Mouse (Mus musculus) B cell, adult 67 days (primary cell): Measurements from ENCODE around the gene Zfp668. TPM values are rescaled to one million over a fixed set of nuclear protein-coding genes. Genes with fewer than 3 reads are reported as not detected.

ENCODE experiments used
- total RNA-seq, 2 experiments: library from RNA; stranded (reverse); gene quantifications; 4 replicates each; pipeline ENCODE4 v1.2.4; 2023

Zfp668 gene
- total RNA-seq = 10 to 100 TPM; 15.3 to 20.7 TPM

GRCm38 (mm10) chr7:127876467-127877348 lies at the start of gene Zfp668:
TSS of gene Zfp668 (minus strand) at chr7:127876828.

GRCm38 (mm10) chr7:127912190-127912871 lies 35.7 kb upstream of the Zfp668 start, which contains the start of gene Kat8:
TSS of gene Kat8 (plus strand) at chr7:127912516.

GRCm38 (mm10) chr7:127903971-127904796 lies 27.6 kb upstream of the Zfp668 start, which contains the start of gene Bckdk:
TSS of gene Bckdk (plus strand) at chr7:127904082.

GRCm38 (mm10) chr7:127895442-127895841 lies 18.8 kb upstream of the Zfp668 start, which contains the start of the genes Gm21974 and Vkorc1:
TSS of gene Gm21974 (minus strand) at chr7:127895454.
TSS of gene Vkorc1 (minus strand) at chr7:127895617.

DNA sequence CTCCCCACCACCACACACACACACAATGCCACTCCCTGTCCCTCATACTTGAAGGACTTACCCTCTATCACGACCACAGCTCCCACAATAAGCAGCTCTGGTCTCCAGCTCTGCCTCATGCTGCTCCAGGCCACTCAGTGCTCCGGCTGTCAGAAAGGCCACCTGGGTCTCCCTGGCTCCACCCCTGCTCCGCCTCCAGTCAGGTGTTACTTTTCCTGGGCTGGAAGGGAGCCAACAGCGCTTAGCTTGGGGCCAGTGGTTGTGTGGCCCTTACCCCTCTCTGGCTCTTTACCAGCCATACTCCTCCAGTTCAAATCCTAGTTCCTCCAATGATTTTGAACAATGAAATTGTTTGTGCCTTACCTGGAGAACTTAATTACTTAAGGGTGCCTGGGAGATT lies 14.2 kb upstream of the Zfp668 start, which contains the start of gene Prss53:
Prss53 (minus strand) TSS at position 173 of the 400 bp plus-strand sequence.

DNA sequence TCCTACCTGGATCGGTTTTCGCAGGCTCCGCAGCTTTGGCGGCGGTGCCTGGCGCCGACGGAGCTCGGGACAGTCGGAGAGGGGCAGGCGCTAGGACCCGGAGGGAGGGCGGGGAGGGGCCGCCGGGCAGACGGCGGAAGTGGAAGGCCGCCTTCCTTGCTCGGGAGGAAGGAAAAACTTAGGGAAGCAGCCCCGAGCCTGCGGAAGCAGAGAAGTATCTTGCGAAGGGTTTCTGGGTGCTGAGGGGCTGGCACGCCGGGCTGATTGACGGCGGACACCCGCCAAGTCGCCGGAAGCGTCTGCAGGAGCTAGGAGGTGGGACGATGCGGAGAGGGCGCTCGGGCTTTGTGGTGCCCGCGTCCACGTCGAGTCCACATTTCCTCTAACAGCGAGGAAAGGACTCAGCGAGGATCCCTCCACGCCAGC lies 574 bp downstream of the Zfp668 start, which contains the start of gene Zfp646:
Zfp646 (plus strand) TSS at position 181 of the 426 bp plus-strand sequence.

DNA sequence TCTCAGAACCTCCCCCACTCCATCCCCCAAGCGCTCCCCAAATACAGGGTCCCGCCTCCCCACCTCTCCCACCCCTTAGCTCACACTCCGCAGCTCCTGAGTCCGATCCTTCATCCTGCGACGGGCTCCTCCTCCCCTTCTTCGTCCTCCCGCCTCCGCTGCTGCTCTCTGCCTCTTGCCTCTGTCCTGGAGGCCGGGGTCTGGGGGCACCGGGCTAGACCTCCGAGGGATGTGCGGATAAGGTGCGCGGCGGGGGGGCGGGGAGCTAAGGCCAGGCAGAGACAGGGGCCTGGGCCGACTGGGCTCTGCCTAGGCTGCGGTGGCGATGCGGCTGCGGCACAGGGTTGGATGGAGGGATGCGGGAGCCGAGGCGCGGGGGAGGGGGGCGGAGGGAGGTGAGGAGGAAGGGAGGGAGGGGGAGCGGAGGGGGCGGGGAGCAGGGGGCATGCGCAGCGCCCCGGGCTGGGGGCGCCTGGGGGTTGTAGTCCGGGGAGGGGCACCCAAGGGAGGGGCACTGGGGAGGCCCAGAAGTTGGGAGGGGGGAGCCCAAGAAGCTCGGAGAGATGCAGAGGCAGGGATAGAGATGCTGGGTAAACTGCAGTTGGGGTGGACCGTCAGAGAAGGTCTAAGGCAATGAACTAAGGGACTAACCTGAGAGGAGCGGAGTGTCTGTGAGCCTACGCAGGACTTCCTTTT lies 52.3 kb downstream of the Zfp668 start, which contains the start of the genes Stx4a and Stx1b:
Stx4a (plus strand) TSS at position 119 of the 696 bp plus-strand sequence.
Stx1b (minus strand) TSS at position 374 of the 696 bp plus-strand sequence.

Other genes starting within 250 kb of the Zfp668 start
- 10 to 100 TPM; 57.9 to 70.7 TPM for gene Bcl7c, start 167.9 kb downstream of the Zfp668 start, total RNA-seq
- not detected for gene Ctf1, start 164.1 kb downstream of the Zfp668 start, total RNA-seq
- not detected for gene Ctf2, start 144.7 kb downstream of the Zfp668 start, total RNA-seq
- 10 to 100 TPM; 14.3 to 15.7 TPM for gene Fbxl19, start 132.3 kb downstream of the Zfp668 start, total RNA-seq
- 10 to 100 TPM; 38.3 to 40.4 TPM for gene Orai3, start 107.0 kb downstream of the Zfp668 start, total RNA-seq
- gene Setd1a, start 100.2 kb downstream of the Zfp668 start, total RNA-seq = 10 to 100 TPM; 71.9 to 94.6 TPM
- gene Gm49388, start 91.2 kb downstream of the Zfp668 start, total RNA-seq = under 1 TPM in 1 of 2 experiments, not detected in 1; 0.53 TPM
- gene Hsd3b7, start 76.2 kb downstream of the Zfp668 start, total RNA-seq = 1 to 10 TPM; 4.1 to 6.1 TPM
- gene Stx4a, start 52.5 kb downstream of the Zfp668 start, total RNA-seq = 100 to 1,000 TPM; 143 to 167 TPM
- not detected for gene Stx1b, start 52.3 kb downstream of the Zfp668 start, total RNA-seq
- gene Zfp646, start 607 bp downstream of the Zfp668 start, total RNA-seq = 100 to 1,000 TPM; 104 to 108 TPM
- gene Prss53, start 14.1 kb upstream of the Zfp668 start, total RNA-seq = under 1 TPM in 1 of 2 experiments, not detected in 1; 0.49 TPM
- gene Gm21974, start 18.6 kb upstream of the Zfp668 start, total RNA-seq = under 1 TPM in 1 of 2 experiments, not detected in 1; 0.83 TPM
- gene Vkorc1, start 18.8 kb upstream of the Zfp668 start, total RNA-seq = 10 to 100 TPM; 13.7 to 19.4 TPM
- 10 to 100 TPM; 29.3 to 35.7 TPM for gene Bckdk, start 27.3 kb upstream of the Zfp668 start, total RNA-seq
- gene Kat8, start 35.7 kb upstream of the Zfp668 start, total RNA-seq = 10 to 100 TPM; 51.0 to 58.3 TPM
- not detected for gene Prss8, start 53.3 kb upstream of the Zfp668 start, total RNA-seq
- 1 to 10 TPM; 1.7 to 3.1 TPM for gene Prss36, start 69.9 kb upstream of the Zfp668 start, total RNA-seq
- 100 to 1,000 TPM; 721 to 839 TPM for gene Fus, start 90.6 kb upstream of the Zfp668 start, total RNA-seq
- gene Pycard, start 117.0 kb upstream of the Zfp668 start, total RNA-seq = 10 to 100 TPM; 21.7 to 25.7 TPM
- 1 to 10 TPM; 1.0 to 1.3 TPM for gene Trim72, start 127.1 kb upstream of the Zfp668 start, total RNA-seq
- 1 to 10 TPM; 1.7 to 1.8 TPM for gene Itgam, start 185.8 kb upstream of the Zfp668 start, total RNA-seq
- not detected for gene Gm49368, start 185.9 kb upstream of the Zfp668 start, total RNA-seq